In the genomic region with DNA sequence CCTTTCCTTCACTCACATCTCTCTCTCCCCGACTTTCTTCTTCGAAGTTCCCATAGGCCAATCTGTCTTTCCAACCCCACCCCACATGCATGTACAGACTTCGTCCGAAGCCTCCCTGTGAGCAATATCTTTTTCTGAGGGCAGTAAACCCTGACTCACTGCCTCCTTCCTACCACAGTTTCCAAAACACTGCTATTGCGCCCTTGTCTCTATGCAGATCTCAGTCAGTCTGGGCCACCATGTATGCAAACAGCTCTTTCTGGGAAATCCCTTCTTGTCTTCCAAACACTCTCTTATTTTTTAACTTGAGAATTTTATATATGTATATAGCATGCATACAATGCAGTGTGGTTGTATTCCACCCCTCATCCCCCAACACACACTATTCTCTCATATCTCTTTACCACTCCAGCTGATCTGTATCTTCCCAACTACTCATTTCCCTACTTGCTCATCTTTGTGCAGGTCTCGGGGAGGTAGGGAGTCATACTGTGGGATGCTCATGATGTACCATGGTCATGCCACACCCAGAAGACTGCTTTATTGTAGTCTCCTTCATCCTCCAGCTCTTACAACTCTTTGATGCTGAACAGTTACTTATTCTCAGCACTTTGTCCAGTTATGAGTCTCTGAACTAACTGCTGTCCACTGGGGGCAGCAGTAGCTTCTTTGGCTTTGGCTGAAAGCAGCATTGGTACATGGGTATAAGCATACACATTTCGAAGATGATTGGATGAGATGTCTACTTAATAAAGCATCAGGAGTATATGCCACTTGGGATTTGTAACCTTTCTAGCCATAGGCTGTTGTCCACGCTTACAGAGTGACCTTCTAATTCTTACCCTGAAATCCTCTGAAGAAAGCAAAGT, we compare ENCODE assay signal across 18 mouse cellular contexts.
DNase-seq lines count a peak whose midpoint lies in the region; ATAC-seq and TF ChIP-seq lines count a peak whose summit lies in the region.
"Had no signal": no experiment of that assay in that cellular context is flagged by ENCODE, and none has a peak within 500 bp of the region (broad histone marks: within the 10 kb centered on the region; RNA-seq: fewer than 3 reads in every experiment).

No protein-coding gene starts in this region.

- peak; percentile 28; the same call in 1 of the 2 replicates for TF ChIP-seq CTCF in lung, embryonic 14.5 days (IDR thresholded peaks at IDR 0.05; ENCODE audit: low read depth)

- no peak overlapping the region for H3K4me2 ChIP-seq in lung, embryonic 14.5 days
- H3K4me2 ChIP-seq: heart, embryonic 13.5 days; hindbrain, embryonic 15.5 days; kidney, embryonic 15.5 days; midbrain, embryonic 12.5 days; neural tube, embryonic 12.5 days had no signal

- H3K27ac ChIP-seq in lung, embryonic 14.5 days (ENCODE audit: low read depth) = no peak overlapping the region
- H3K27ac ChIP-seq: heart, embryonic 13.5 days; hindbrain, embryonic 15.5 days; kidney, embryonic 15.5 days; midbrain, embryonic 12.5 days; neural tube, embryonic 12.5 days had no signal

- no peaks in the 10 kb centered on the region for H3K36me3 ChIP-seq in lung, embryonic 14.5 days (ENCODE audit: insufficient read depth)
- H3K36me3 ChIP-seq: G1E; heart, embryonic 13.5 days; hindbrain, embryonic 15.5 days; kidney, embryonic 15.5 days; midbrain, embryonic 12.5 days; neural tube, embryonic 12.5 days had no signal

- peak; percentile 22 for DNase-seq in lung, embryonic 14.5 days
- no peak for DNase-seq in lung, postnatal 14 days
- peak; percentile 80 for DNase-seq in CD4-positive, CD25-positive, alpha-beta regulatory T cell, adult 2 months (ENCODE audit: low read depth, low spot score)
- DNase-seq in gastrocnemius, postnatal 10 days = no peak
- DNase-seq in urinary bladder, postnatal 14 days (ENCODE audit: low spot score) = no peak
- DNase-seq: cerebellum, adult 9-10 months; forebrain, postnatal 0 days; gastrocnemius, postnatal 25 days; lung, postnatal 10 days had no signal

- 81% methylated on average over 8 of the region's 8 CpGs for WGBS in lung, embryonic 14.5 days

- ATAC-seq in lung, embryonic 14.5 days (ENCODE audit: insufficient read depth) = no peak
- peak; percentile 79 for ATAC-seq in common myeloid progenitor, adult 5-6 weeks (replicated peaks; ENCODE audit: low read depth, poor library complexity, severe bottlenecking)
- ATAC-seq in neutrophil, adult 5-6 weeks (ENCODE audit: extremely low read depth, insufficient number of reproducible peaks, low FRiP score, poor library complexity, severe bottlenecking) = peak; percentile 40
- ATAC-seq: forebrain, postnatal 0 days had no signal

- no peaks in the 10 kb centered on the region for H3K27me3 ChIP-seq in lung, embryonic 14.5 days (ENCODE audit: insufficient read depth, low read length)
- H3K27me3 ChIP-seq: heart, embryonic 13.5 days; hindbrain, embryonic 15.5 days; kidney, embryonic 15.5 days; midbrain, embryonic 12.5 days; neural tube, embryonic 12.5 days had no signal

- no peak overlapping the region for H3K4me3 ChIP-seq in lung, embryonic 14.5 days (ENCODE audit: low read depth, low read length)
- H3K4me3 ChIP-seq: erythroblast, embryonic 14.5 days; heart, embryonic 13.5 days; hindbrain, embryonic 15.5 days; kidney, embryonic 15.5 days; midbrain, embryonic 12.5 days; neural tube, embryonic 12.5 days had no signal

- H3K4me1 ChIP-seq in lung, embryonic 14.5 days (ENCODE audit: insufficient read depth) = no peaks in the 10 kb centered on the region
- H3K4me1 ChIP-seq: hindbrain, embryonic 15.5 days; kidney, embryonic 15.5 days; midbrain, embryonic 12.5 days; neural tube, embryonic 12.5 days had no signal

- H3K9ac ChIP-seq in lung, embryonic 14.5 days = no peak overlapping the region
- H3K9ac ChIP-seq: forebrain, postnatal 0 days; heart, embryonic 13.5 days; hindbrain, embryonic 15.5 days; kidney, embryonic 15.5 days; midbrain, embryonic 12.5 days; neural tube, embryonic 12.5 days had no signal

- no peaks in the 10 kb centered on the region for H3K9me3 ChIP-seq in lung, embryonic 14.5 days (ENCODE audit: low read depth, low read length)
- H3K9me3 ChIP-seq: G1E; heart, embryonic 13.5 days; hindbrain, embryonic 15.5 days; kidney, embryonic 15.5 days; midbrain, embryonic 12.5 days; neural tube, embryonic 12.5 days had no signal

Comparison
In these comparisons a context has a peak if more than half of its experiments do, and no peak if none do; other contexts are left out.
1. DNase-seq: peak in lung, embryonic 14.5 days (single experiment) and CD4-positive, CD25-positive, alpha-beta regulatory T cell, adult 2 months (single experiment); none in lung, postnatal 14 days (single experiment), gastrocnemius, postnatal 10 days (single experiment) and urinary bladder, postnatal 14 days (single experiment).